In genomic region chr15:100550280-100550679, GRCm38 (mm10) we compare ENCODE assay signal across 8 mouse cellular contexts. TPM values are rescaled to one million over a fixed set of nuclear protein-coding genes. Genes with fewer than 3 reads are reported as not detected.
DNase-seq lines count a peak whose midpoint lies in the region; ATAC-seq lines count a peak whose summit lies in the region.

No protein-coding gene starts in this region.

- no peak for ATAC-seq in hindbrain, embryonic 16.5 days

- no peak overlapping the region for H3K27ac ChIP-seq in hindbrain, embryonic 16.5 days (ENCODE audit: low read depth, low read length)

- no peaks in the 10 kb centered on the region for H3K27me3 ChIP-seq in hindbrain, embryonic 16.5 days (replicated peaks; ENCODE audit: control insufficient read depth, insufficient read depth, low read length)

- 0 out of 2 replicates have a peak, but pooled peaks cover 2% of the 10 kb centered on the region for H3K9me3 ChIP-seq in hindbrain, embryonic 16.5 days (ENCODE audit: control insufficient read depth, low read length)

- WGBS in hindbrain, embryonic 16.5 days: 92% methylated on average over 4 of the region's 4 CpGs

- H3K4me1 ChIP-seq in hindbrain, embryonic 16.5 days (ENCODE audit: control insufficient read depth, insufficient read depth, low read depth, low read length): peaks cover 15% of the 10 kb centered on the region

- H3K9ac ChIP-seq in hindbrain, embryonic 16.5 days (ENCODE audit: low read depth, low read length): no peak overlapping the region

- H3K4me2 ChIP-seq in hindbrain, embryonic 16.5 days (ENCODE audit: low read length): peak overlapping the region; percentile 95

- peaks cover 2% of the 10 kb centered on the region; the same call in 1 of the 2 replicates for H3K36me3 ChIP-seq in hindbrain, embryonic 16.5 days (ENCODE audit: control insufficient read depth, insufficient read depth, low read length)

- peak; percentile 31 for DNase-seq in cerebellum, adult 9-11 months
- DNase-seq in cerebellum, postnatal 4 days (ENCODE audit: low spot score in 2 of 2): no peak
- peak; percentile 40 for DNase-seq in MN1 (ENCODE audit: low spot score)
- DNase-seq in lung, postnatal 10 days: peak; percentile 35
- no peak for DNase-seq in urinary bladder, postnatal 25 days (ENCODE audit: low spot score)
- no peak for DNase-seq in right cerebral cortex, postnatal 14 days
- no peak for DNase-seq in left cerebral cortex, adult 11 months (ENCODE audit: low spot score)

- no peak overlapping the region; the same call in 1 of the 2 replicates for H3K4me3 ChIP-seq in hindbrain, embryonic 16.5 days (ENCODE audit: low read length)

RNA-seq across cellular contexts. Expression of gene Tfcp2, which starts 1.5 kb away (rescaled TPM):
- polyA plus RNA-seq in hindbrain, embryonic 16.5 days (2015; fragmentation: Nextera tagmentation; extraction: Ambion mirVana): 32.4 and 37.4 TPM in 2 replicates

RNA-seq across cellular contexts. Expression of gene Pou6f1, which starts 49.5 kb away (rescaled TPM):
- polyA plus RNA-seq in hindbrain, embryonic 16.5 days (2015; fragmentation: Nextera tagmentation; extraction: Ambion mirVana): 26.4 and 31.2 TPM in 2 replicates

RNA-seq across cellular contexts. Expression of gene Csrnp2, which starts 55.0 kb away (rescaled TPM):
- polyA plus RNA-seq in hindbrain, embryonic 16.5 days (2015; fragmentation: Nextera tagmentation; extraction: Ambion mirVana): 36.3 and 43.4 TPM in 2 replicates

Comparison
In these comparisons a context has a peak if more than half of its experiments do, and no peak if none do; other contexts are left out.
1. DNase-seq: peak in cerebellum, adult 9-11 months (single experiment), MN1 (single experiment) and lung, postnatal 10 days (single experiment); none in cerebellum, postnatal 4 days (0 of 2), urinary bladder, postnatal 25 days (single experiment), right cerebral cortex, postnatal 14 days (single experiment) and left cerebral cortex, adult 11 months (single experiment).